Mouse (Mus musculus) kidney, postnatal 10 days (tissue): ENCODE data around the gene Ranbp3.

Source experiments
- DNase-seq: peaks from one replicate; pipeline ENCODE4 v3.0.0; 2021; ENCODE audit warnings: mixed read lengths

The Ranbp3 gene

DNA sequence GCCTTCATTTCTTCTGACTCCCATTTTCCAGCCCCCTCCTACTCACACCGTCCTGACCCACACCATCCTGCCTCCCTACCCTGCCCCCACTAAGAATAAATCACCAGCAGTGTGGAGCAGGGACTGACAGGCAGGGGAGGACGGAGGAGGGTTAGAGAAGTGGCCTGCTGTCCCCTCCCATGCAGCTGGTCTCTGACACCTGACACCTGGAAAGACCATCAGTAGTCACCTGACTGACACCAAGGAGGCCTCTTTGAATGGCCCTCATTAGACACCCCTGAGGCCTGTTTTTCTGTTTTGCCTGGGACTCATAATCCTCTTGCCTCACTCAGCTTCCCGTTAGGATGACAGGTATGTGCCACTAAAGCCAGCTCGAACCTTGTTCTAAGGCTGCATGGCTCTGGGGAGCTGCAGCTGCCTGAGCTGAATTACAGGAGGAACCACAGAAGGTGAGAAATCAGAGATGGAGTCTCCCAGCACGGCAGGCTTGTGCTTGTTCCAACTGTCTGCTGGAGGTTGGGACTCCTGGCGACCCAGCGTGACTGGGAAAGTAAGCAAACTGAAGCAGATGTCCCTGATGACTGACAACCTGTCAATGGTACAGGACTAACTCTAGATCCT, 54.0 kb downstream of the Ranbp3 start:
- DNase-seq, result no peak

GRCm38 (mm10) chr17:56727659-56728058, 54.6 kb downstream of the Ranbp3 start:
- peak; percentile 49 for DNase-seq

DNA sequence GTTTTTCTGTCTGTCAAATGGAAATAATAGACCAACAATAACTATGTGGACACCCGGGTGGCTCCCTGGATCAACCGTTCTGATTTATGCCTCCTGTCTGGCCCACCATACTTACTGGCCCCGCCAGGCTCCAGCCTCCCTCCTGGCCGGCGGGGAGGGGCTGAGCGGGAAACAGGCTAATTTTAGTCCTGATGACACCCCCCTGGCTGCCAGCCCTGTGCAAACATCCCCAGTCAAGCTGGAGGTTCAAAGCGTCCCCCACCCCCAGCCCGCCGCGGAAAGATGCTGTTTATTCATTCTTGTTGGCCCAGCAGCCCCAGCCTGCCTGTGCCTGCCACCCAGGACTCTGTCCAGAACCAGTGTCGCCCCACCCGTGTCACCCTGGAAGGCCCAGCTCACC, 55.0 kb downstream of the Ranbp3 start:
- peak; percentile 57 for DNase-seq

- no peak for DNase-seq
These were observed 56.1 kb downstream of the Ranbp3 start for GRCm38 (mm10) chr17:56729151-56729550.

GRCm38 (mm10) chr17:56729656-56730055, 56.6 kb downstream of the Ranbp3 start:
- DNase-seq, result no peak

DNA sequence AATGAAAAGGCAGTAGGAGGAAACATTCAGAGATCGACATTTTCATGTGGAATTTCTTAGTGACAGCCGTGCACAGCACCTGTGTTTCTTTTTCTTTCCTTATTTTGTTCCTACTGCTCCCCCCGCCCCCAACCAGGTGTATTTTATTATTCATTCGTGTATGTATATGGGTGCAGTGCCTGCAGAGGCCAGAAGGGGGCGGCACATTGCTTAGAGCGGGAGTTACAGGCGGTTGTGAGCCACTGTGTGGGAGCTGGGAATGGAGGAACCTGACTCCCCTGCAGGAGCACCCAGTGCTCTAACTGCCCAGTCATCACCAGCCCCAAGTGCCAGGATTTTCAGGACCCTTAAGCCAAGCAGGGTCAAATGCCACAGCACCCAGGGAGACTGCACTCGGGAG, 63.4 kb downstream of the Ranbp3 start:
- DNase-seq, result no peak

DNA sequence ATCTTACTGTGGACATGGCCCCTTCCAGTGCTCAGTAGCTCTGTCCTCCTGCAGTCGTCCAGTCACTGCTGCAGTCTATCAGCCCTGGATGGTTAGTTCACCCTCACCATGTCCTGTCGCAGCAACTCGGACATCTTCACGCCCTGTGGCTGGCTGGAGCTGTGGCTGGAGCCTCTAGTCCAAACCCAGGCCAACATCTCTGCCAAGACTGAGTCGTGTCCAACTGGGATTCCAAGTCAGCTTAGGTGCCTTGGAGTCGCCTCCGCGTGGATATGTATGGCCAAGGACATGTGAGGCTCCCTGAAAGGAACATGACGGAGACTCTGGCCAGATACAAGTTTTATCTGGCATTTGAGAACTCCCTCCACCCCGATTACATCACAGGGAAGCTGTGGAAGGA, 65.1 kb downstream of the Ranbp3 start:
- no peak for DNase-seq

DNA sequence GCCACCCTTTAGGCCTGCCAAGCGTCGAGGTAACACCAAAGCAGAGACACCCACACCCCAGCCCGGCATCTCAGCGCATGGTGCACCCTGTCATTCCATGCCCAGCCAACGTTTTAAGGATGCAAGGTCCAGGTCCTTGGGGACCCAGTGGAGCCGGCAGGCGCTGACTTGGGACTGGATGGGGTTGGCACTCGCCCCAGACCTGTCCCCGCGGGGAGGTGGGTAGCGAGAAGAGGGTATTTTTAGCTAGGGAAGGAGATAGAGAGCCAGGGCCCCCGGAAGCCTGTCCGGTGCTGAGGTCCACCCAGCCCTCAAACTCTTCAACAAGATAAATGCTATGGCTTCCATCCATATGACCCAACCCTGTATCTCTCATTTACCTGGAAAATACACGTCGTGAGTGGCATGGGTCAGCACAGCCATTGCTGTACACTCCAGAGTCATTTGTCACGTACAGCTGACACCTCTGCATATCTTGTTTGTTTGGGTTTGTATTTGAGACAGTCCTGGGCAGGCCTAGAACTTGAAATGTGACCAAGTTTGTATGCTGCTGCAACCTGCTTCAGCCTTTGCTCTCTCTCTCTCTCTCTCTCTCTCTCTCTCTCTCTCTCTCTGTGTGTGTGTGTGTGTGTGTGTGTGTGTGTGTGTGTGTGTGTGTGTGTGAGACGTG, 67.2 kb downstream of the Ranbp3 start:
- no peak for DNase-seq

GRCm38 (mm10) chr17:56740788-56741160, 67.7 kb downstream of the Ranbp3 start:
- no peak for DNase-seq

GRCm38 (mm10) chr17:56744173-56744572, 71.1 kb downstream of the Ranbp3 start:
- no peak for DNase-seq

- DNase-seq, result peak; percentile 72
These were observed 78.4 kb downstream of the Ranbp3 start for GRCm38 (mm10) chr17:56751404-56752072.

GRCm38 (mm10) chr17:56753452-56753851, 80.4 kb downstream of the Ranbp3 start:
- no peak for DNase-seq

GRCm38 (mm10) chr17:56754271-56755185, 81.4 kb downstream of the Ranbp3 start:
- DNase-seq, result no peak

- peak; percentile 61 for DNase-seq
These were observed 83.8 kb downstream of the Ranbp3 start for GRCm38 (mm10) chr17:56756703-56757399.

- DNase-seq, result peak; percentile 96
These were observed 84.5 kb downstream of the Ranbp3 start, which contains the start of gene Nrtn for GRCm38 (mm10) chr17:56757416-56758123. TSS of gene Nrtn (minus strand) at chr17:56757530.

GRCm38 (mm10) chr17:56758132-56758531, 85.0 kb downstream of the Ranbp3 start:
- peak; percentile 86 for DNase-seq

DNA sequence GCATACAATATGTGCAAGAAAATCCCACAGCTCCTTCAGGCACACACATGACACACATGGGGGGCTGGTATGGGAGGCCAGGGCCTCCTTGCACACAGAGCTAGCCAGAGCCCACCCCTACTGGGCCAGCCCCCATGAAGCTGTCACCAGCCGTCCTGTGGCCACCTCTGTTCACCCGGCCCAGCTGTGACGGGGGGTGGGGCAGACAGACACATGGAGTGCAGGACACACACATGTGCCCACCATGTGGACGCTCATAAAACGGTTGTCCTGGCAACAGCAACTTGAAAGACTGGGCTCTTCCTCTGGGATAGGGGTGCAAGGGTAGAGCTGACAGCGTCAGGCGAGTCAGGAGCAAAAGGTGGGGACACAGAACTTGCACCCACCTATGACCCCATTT, 86.2 kb downstream of the Ranbp3 start:
- no peak for DNase-seq

DNA sequence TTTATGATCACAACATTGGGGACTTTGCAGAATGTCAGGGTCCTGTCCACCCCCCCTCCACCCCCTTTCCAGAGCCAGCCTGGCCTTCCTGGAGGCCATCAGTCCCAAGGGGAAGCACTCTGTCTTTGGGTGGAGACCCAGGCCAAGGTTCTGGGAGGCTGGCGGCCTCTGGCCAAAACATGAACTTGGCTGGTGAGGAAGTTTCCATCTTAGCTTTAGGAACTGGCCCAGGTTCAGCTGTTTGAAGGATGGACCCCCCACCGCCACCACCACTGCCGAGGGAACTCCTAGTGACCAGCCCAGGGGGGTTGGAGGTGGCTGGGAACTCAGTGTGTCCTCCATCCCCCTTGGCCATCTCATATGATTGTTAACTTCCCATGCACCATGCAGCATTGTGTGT, 88.0 kb downstream of the Ranbp3 start:
- no peak for DNase-seq
